Mouse (Mus musculus) CH12.LX (cell line): ENCODE results near the gene Rtn4rl1.

Source experiments
- CTCF ChIP-seq, 2 experiments: IDR thresholded peaks in 1 of 2; conservative IDR thresholded peaks in 1 of 2; 2 replicates each; pipeline ENCODE4 v1.5.1; 2011 to 2012; ENCODE audit warnings: low read depth in 2 of 2, low read length in 2 of 2, improper control_type of control experiment in 1 of 2, inconsistent platforms in 1 of 2, mild to moderate bottlenecking in 1 of 2, moderate library complexity in 1 of 2
- ELF1 ChIP-seq: IDR thresholded peaks from 2 replicates; pipeline ENCODE4 v1.6.1; 2014; ENCODE audit warnings: low read depth, mild to moderate bottlenecking, inconsistent platforms, low read length, improper control_type of control experiment
- IRF4 ChIP-seq: IDR thresholded peaks from 2 replicates; pipeline ENCODE4 v1.6.1; 2014; ENCODE audit warnings: low read depth, mild to moderate bottlenecking, inconsistent platforms, low read length, improper control_type of control experiment
- JUN ChIP-seq: IDR thresholded peaks from 2 replicates; pipeline ENCODE4 v1.6.1; 2011; ENCODE audit warnings: low read depth, mild to moderate bottlenecking, low read length, improper control_type of control experiment, moderate library complexity; ENCODE audit not compliant: insufficient read depth
- MAX ChIP-seq: IDR thresholded peaks from 2 replicates; pipeline ENCODE4 v1.6.1; 2011; ENCODE audit warnings: low read length, improper control_type of control experiment
- NRF1 ChIP-seq: IDR thresholded peaks from 2 replicates; pipeline ENCODE4 v1.6.1; 2014; ENCODE audit warnings: low read depth, mild to moderate bottlenecking, inconsistent platforms, low read length, improper control_type of control experiment, moderate library complexity
- POLR2A ChIP-seq: IDR thresholded peaks from 2 replicates; pipeline ENCODE4 v1.6.1; 2011; ENCODE audit warnings: low read depth, mild to moderate bottlenecking, improper control_type of control experiment, low read length
- RAD21 ChIP-seq: IDR thresholded peaks from 2 replicates; pipeline ENCODE4 v1.6.1; 2011; ENCODE audit warnings: low read depth, mild to moderate bottlenecking, low read length, improper control_type of control experiment, moderate library complexity
- RCOR1 ChIP-seq: conservative IDR thresholded peaks from 2 replicates; pipeline ENCODE4 v1.6.1; 2012; ENCODE audit warnings: low read depth, mild to moderate bottlenecking, inconsistent platforms, low read length, improper control_type of control experiment
- USF1 ChIP-seq: IDR thresholded peaks from 2 replicates; pipeline ENCODE4 v1.6.1; 2014; ENCODE audit warnings: low read depth, mild to moderate bottlenecking, inconsistent platforms, low read length, improper control_type of control experiment

DNA sequence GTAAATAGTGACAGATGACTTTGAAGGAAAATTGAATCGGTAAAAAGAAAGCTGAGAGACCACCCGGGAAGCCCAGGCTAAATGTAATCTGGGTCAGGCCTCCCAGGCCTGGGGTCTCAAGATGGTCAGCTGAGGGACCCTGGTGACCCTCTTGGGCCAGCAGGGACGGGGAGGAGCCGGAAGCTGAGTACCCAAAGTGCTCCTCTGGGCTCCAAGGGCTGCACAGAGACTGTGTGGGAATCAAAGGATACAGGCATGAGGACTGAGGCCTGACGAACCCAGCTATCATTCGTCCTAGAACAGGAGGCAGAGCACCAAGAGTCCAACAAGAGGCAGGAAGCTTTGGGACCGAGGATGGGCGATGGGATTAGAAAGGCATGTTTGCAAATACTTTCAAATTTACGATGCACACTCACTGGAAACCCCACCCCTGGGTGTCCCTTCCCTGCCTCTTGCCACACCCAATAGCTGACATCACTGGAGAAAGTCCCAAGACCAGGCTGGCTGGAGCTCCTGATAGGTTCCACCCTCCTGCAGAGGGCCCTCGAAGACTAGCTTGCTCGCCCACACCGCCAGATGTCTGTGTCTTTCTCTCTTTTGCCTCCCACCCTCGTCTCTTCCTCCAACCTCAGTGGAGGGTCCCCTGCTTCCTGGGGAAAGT is 60.8 kb downstream of the Rtn4rl1 start:
- TF ChIP-seq RCOR1 (no peak), ELF1 (0 out of 2 replicates have a peak, but pooled peaks have one; percentile 34), NRF1 (no peak), USF1 (no peak), IRF4 (peak; percentile 10; the same call in 1 of the 2 replicates), JUN (0 out of 2 replicates have a peak, but pooled peaks have one; percentile 2), MAX (peak; percentile 24; the same call in 1 of the 2 replicates), POLR2A (peak; percentile 38), CTCF (conservative IDR thresholded peaks at IDR 0.05 in 1 of 2, IDR thresholded peaks at IDR 0.05 in 1 of 2; ENCODE audit: low read depth in 2 of 2, low read length in 2 of 2) (peak in 1 of 2 experiments; percentile 90; a peak in 2 of 4 replicates), RAD21 (peak; percentile 96)
